Mouse (Mus musculus) monocyte, adult 59 days (primary cell): ENCODE results near the gene 4930583I09Rik. TPM values are rescaled to one million over a fixed set of nuclear protein-coding genes. Genes with fewer than 3 reads are reported as not detected.

Experiments
- total RNA-seq, 2 experiments: library from RNA; stranded (reverse); gene quantifications; one replicate each; pipeline ENCODE4 v1.2.4; 2023

The 4930583I09Rik gene
- not detected for total RNA-seq

GRCm38 (mm10) chr17:64835928-64836327, at the start of gene 4930583I09Rik:
Gene 4930583I09Rik, minus strand, starts transcription at chr17:64836071.

Other genes with a start within 250 kb of the 4930583I09Rik start
- gene Man2a1, start 235.3 kb downstream of the 4930583I09Rik start, total RNA-seq = 10 to 100 TPM; 77.2 to 83.7 TPM